Mouse (Mus musculus) kidney, embryonic 14.5 days (tissue): Measurements from ENCODE around the gene Fanci. TPM values are rescaled to one million over a fixed set of nuclear protein-coding genes. Genes with fewer than 3 reads are reported as not detected.

ENCODE experiments used
- ATAC-seq: fragments of 200-750 bp; cut with Nextera tagmentation; 2 replicates; pipeline ENCODE4 v1.8.0; 2017; ENCODE audit warnings: moderate number of reproducible peaks, mild to moderate bottlenecking, moderate TSS enrichment, moderate library complexity; ENCODE audit not compliant: low FRiP score, low TSS enrichment
- H3K27ac ChIP-seq: fragments of 300-500 bp; sonication (generic); 2 replicates; pipeline ENCODE4 v1.5.1; 2014; ENCODE audit warnings: low read depth, mild to moderate bottlenecking, low read length, moderate library complexity, mixed read lengths
- H3K27me3 ChIP-seq: fragments of 300-500 bp; sonication (generic); 2 replicates; pipeline ENCODE4 v1.6.1; 2014; ENCODE audit warnings: mild to moderate bottlenecking, low read length; ENCODE audit not compliant: control insufficient read depth, insufficient read depth
- H3K36me3 ChIP-seq: fragments of 300-500 bp; sonication (generic); 2 replicates; pipeline ENCODE4 v1.6.1; 2014; ENCODE audit warnings: low read length, mixed read lengths; ENCODE audit not compliant: control insufficient read depth, insufficient read depth
- H3K4me1 ChIP-seq: fragments of 300-500 bp; sonication (generic); 2 replicates; pipeline ENCODE4 v1.6.1; 2014; ENCODE audit warnings: low read length, mixed read lengths; ENCODE audit not compliant: control insufficient read depth, insufficient read depth
- H3K4me2 ChIP-seq: fragments of 300-500 bp; sonication (generic); replicated peaks from 2 replicates; pipeline ENCODE4 v1.6.1; 2014; ENCODE audit warnings: low read depth, mild to moderate bottlenecking, low read length
- H3K4me3 ChIP-seq: fragments of 300-500 bp; sonication (generic); 2 replicates; pipeline ENCODE4 v1.5.1; 2014; ENCODE audit warnings: mild to moderate bottlenecking, low read length
- H3K9ac ChIP-seq: fragments of 300-500 bp; sonication (generic); 2 replicates; pipeline ENCODE4 v1.6.1; 2014; ENCODE audit warnings: low read depth, mild to moderate bottlenecking, low read length, moderate library complexity
- H3K9me3 ChIP-seq: fragments of 300-500 bp; sonication (generic); 2 replicates; pipeline ENCODE4 v1.6.1; 2016; ENCODE audit warnings: low read length; ENCODE audit not compliant: control insufficient read depth
- WGBS: fragments of 180-500 bp; shearing (Covaris S2); extraction: QIAGEN DNeasy Blood & Tissue Kit; methylation state at CpG from one replicate; pipeline ENCODE4 v1.1.7; 2014; 5-methylcytosine and 5-hydroxymethylcytosine counted together
- polyA plus RNA-seq: library from polyadenylated mRNA; unstranded; fragments of >200 nt; fragmentation: Nextera tagmentation; extraction: Ambion mirVana; gene quantifications from 2 replicates; pipeline ENCODE4 v1.2.1, GENCODE M21; 2014

The Fanci gene
- polyA plus RNA-seq, 1 experiment from 2014 or later = 13.5 TPM

DNA sequence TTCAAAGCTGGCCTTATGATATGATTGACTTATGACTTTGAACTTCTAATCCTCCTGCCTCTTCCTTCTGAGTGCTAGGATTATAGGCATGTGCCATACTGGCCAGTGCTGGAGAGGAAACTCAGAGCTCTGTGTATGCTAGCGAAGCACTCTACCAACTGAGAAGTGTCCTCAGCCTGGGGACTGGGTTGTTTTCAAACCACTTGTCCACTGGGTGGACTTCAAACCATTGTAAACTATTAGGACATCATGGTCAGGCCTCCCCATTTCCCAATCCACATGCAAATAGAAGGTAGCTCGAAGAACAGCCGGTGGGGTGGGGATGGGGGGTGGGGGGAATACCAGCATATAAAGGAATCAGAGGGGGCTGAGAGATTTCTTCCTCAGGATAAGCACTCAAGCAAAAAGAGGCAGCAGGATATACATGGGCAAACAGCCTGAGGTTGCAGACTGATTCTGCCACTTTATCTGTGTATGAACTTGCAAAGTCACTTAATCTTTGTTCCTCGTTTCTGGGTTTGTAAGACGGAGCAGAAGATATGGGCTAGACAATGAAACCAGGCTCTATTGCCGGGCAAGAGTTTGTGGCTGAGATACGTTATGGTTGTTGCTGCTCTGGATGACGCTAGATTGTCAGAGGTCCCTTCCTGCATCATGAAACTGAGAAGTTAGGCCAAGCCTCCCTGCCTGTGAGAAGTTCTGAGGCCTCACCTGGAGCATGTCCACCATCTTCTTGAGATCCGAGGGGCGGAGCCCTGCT lies 15.0 kb upstream of the Fanci start:
- H3K36me3 ChIP-seq = no peaks in the 10 kb centered on the region
- H3K27me3 ChIP-seq = no peaks in the 10 kb centered on the region
- H3K4me2 ChIP-seq = no peak overlapping the region
- 0 out of 2 replicates have a peak, but pooled peaks cover 8% of the 10 kb centered on the region for H3K4me1 ChIP-seq
- no peaks in the 10 kb centered on the region for H3K9me3 ChIP-seq
- ATAC-seq = no peak
- no peak overlapping the region for H3K4me3 ChIP-seq
- H3K9ac ChIP-seq = no peak overlapping the region
- no peak overlapping the region for H3K27ac ChIP-seq
- WGBS = 85% methylated on average over 10 of the region's 10 CpGs

DNA sequence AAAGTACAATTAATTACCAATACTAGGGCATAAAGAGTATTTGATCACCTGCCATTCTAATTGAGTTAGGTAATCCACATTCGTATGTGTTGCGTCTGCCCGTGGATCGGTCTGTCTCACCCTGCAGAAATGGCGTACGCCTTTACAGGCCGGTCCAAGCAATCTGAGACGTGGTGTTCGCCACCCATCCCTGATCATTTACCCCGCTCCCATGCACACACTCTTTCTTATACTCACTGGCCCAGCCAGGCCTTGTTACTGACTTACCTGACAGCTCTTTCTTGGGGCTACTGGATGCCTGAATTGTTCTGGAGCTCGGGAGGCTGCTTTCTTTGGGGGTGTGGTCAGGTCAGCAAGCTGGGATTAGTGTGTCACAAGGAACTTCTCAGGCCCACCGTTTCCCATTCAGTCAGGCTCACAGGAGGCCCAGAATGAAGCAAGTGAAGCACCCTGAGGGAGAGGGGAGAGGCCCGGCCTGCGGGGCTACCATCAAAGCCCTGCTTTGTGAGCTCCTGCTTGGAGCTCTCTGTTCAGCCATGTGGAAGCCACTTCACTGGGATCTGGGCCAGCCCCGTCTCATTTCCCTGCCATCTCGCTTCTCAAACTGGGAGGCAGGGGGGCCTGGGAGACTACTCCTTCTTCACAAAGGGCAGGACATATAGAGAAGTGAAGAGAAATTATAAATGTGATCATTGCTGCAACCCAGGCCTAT lies 5.2 kb upstream of the Fanci start, which contains the start of gene Rlbp1:
Rlbp1 (minus strand) TSS at position 627 of the 712 bp plus-strand sequence.
- no peak within 1 kb of the TSS for H3K4me3 ChIP-seq
- 71% methylated on average over 16 of the region's 16 CpGs for WGBS
- no peaks in the 10 kb centered on the region for H3K36me3 ChIP-seq
- H3K27ac ChIP-seq = no peak within 1 kb of the TSS
- H3K4me2 ChIP-seq = no peak within 1 kb of the TSS
- H3K27me3 ChIP-seq = no peaks in the 10 kb centered on the region
- H3K9ac ChIP-seq = no peak within 1 kb of the TSS
- H3K4me1 ChIP-seq = peaks cover 3% of the 10 kb centered on the region; the same call in 1 of the 2 replicates
- no peak for ATAC-seq
- no peaks in the 10 kb centered on the region for H3K9me3 ChIP-seq

DNA sequence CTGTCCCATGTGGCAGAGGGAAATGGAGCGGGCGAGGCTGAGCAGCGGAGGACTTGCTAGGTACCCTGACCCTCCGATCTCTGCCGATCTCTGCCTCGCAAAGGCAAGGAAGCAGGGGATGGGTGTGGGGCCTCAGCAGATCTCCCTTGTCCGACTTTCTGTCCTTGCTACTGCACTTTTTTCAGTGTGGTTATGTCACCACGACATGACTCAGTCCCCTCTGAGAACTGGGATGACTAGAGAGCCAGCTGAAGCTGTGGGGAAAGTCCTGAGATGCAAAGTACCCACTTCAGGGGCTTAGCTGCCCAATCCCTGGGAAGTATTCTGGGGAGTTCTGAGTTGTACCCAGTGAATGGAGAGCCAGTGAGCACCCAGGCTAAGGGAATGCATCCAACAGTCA lies 4.6 kb upstream of the Fanci start:
- no peak overlapping the region for H3K27ac ChIP-seq
- no peak overlapping the region for H3K4me2 ChIP-seq
- no peaks in the 10 kb centered on the region for H3K36me3 ChIP-seq
- H3K4me1 ChIP-seq = peaks cover 3% of the 10 kb centered on the region; the same call in 1 of the 2 replicates
- 79% methylated on average over 8 of the region's 8 CpGs for WGBS
- H3K27me3 ChIP-seq = no peaks in the 10 kb centered on the region
- ATAC-seq = no peak
- H3K9ac ChIP-seq = no peak overlapping the region
- no peak overlapping the region for H3K4me3 ChIP-seq
- no peaks in the 10 kb centered on the region for H3K9me3 ChIP-seq

DNA sequence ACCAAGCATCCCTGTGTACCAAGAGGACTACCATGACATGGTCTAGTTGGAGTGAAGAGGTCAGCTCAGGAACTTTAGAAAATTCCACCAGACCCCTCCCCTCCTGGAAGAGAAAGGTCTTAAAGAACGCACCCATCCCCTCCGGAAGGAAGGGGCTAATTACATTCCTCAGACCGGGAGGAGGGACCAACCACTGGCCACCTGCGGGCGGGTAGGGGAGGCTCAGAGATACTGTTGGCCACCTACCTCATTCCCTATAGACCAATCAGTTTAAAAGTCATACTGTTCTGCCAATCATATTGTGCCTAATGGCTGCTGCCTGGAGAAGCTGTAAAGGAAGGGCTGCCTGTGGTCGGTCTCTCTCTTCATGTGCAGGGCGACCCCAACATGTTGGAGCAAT lies 3.7 kb upstream of the Fanci start:
- no peak overlapping the region for H3K4me3 ChIP-seq
- no peaks in the 10 kb centered on the region for H3K36me3 ChIP-seq
- no peaks in the 10 kb centered on the region for H3K9me3 ChIP-seq
- 37% methylated on average over 7 of the region's 7 CpGs for WGBS
- H3K4me2 ChIP-seq = no peak overlapping the region
- no peak for ATAC-seq
- H3K27ac ChIP-seq = no peak overlapping the region
- peaks cover 3% of the 10 kb centered on the region; the same call in 1 of the 2 replicates for H3K4me1 ChIP-seq
- H3K9ac ChIP-seq = no peak overlapping the region
- no peaks in the 10 kb centered on the region for H3K27me3 ChIP-seq

DNA sequence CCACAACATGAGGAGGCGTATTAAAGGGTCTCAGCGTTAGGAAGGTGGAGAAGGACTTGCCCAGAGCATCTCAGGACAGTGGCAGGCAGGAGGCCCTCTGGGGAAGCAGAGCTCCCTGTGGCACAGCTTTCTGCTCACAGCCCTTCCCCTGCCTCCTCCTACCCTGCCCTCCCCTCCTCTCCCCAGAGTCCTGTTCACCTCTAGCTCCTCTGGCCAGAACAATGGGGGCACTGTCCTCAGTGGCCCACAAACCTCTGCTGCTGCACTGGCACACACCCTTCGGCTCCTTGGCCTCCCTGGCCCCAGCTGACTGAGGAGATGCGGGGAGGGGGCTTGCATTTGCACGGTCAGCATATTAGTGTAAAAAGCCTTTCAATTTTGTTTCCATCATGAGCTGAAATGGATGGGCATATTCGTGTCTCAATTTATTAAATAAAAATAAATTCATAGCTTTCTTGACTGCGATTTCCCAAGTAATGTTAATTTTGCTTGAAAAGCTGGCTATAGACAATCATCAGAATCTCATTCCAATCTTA lies 3.0 kb upstream of the Fanci start:
- no peak for ATAC-seq
- no peaks in the 10 kb centered on the region for H3K36me3 ChIP-seq
- no peaks in the 10 kb centered on the region for H3K27me3 ChIP-seq
- peaks cover 3% of the 10 kb centered on the region; the same call in 1 of the 2 replicates for H3K4me1 ChIP-seq
- WGBS = 68% methylated on average over 7 of the region's 7 CpGs
- no peaks in the 10 kb centered on the region for H3K9me3 ChIP-seq
- H3K4me2 ChIP-seq = no peak overlapping the region
- H3K9ac ChIP-seq = no peak overlapping the region
- no peak overlapping the region for H3K27ac ChIP-seq
- no peak overlapping the region for H3K4me3 ChIP-seq

DNA sequence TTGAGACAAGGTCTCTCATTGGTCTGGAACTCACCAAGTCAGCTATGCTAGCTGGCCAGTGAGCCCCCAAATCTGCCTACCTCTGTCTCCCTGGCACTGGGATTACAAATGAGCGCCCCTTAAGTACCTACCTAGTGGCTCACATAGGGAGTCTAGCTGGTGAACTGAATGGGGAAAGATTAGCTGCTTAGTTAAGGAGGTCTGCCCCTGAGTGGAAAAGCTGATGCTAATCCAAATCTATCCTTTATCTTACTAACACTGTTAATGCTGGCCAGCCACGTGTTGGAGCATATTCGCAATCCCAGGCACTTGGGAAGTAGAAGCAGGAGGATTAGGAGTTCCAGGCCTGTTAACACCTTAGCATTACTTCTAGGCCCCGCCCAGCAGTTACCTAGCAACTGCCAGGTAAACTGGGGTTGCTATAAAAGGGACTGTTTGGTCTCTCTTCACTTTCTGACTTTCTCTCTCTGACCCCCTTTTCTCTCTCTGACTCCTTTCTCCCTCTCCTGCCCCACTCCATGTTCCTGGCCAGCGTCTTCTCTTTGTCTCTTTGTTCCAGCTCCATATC lies 1.5 kb upstream of the Fanci start:
- H3K9ac ChIP-seq = no peak overlapping the region
- no peak overlapping the region for H3K4me3 ChIP-seq
- H3K9me3 ChIP-seq = no peaks in the 10 kb centered on the region
- H3K27ac ChIP-seq = no peak overlapping the region
- H3K4me2 ChIP-seq = no peak overlapping the region
- WGBS = 72% methylated on average over 5 of the region's 5 CpGs
- H3K27me3 ChIP-seq = no peaks in the 10 kb centered on the region
- H3K4me1 ChIP-seq = peaks cover 3% of the 10 kb centered on the region; the same call in 1 of the 2 replicates
- H3K36me3 ChIP-seq = no peaks in the 10 kb centered on the region
- no peak for ATAC-seq

DNA sequence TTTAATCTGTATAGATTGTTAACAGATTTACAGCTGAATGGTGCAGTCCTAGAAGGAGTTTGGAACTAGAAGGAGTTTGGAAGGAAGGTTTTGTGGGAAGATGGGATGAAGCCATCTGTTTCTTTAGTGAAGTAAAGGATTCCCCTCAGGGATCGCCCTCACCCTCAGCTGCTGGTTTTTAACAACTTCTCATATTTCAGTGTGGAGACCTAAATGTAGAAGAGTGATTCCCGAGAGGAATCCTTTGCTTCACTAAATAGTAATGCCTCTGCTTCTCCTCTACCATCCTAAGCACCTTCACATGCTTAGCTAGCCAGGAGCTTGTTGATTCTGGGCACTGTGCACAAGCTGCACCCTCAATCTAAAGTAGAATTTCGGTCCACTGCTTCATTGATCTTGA lies 258 bp upstream of the Fanci start:
- H3K9me3 ChIP-seq = no peaks in the 10 kb centered on the region
- H3K27ac ChIP-seq = peak overlapping the region; percentile 82
- WGBS = 1% methylated on average over 3 of the region's 3 CpGs
- no peak; the same call in 1 of the 2 replicates for ATAC-seq
- no peaks in the 10 kb centered on the region for H3K36me3 ChIP-seq
- peak overlapping the region; percentile 72 for H3K4me3 ChIP-seq
- H3K4me1 ChIP-seq = peaks cover 3% of the 10 kb centered on the region; the same call in 1 of the 2 replicates
- peak overlapping the region; percentile 71 for H3K9ac ChIP-seq
- peak overlapping the region; percentile 96 for H3K4me2 ChIP-seq
- H3K27me3 ChIP-seq = no peaks in the 10 kb centered on the region

DNA sequence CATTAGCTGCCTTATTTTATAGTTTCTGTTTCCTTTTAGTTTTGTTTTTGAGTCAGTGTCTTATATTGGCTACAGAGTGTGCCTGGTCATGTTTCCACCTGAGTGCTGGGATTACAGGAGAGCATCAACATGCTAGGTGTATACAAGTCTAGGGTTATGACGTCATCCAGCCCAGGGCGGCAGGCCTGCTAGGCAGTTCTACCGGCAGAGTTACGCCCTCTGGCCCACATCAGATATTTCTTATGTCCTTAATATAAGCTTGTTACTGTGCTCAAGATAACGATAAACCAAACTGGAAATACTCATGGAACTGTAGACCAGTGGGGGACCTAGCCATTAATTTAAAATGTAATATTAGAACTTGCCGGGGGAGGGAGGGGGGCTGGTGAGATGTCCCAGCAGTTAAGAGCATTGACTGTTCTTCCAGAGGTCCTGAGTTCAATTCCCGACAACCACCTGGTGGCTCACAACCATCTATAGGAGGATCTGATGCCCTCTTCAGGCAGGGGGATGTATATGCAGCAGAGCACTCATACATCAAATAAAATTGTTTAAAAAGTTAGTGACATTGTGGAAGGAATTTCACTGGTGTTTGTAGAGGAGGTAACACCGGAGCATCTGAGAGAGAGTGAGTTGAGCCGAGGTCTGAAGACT lies 1.3 kb downstream of the Fanci start:
- Histone ChIP-seq H3K4me2 (peak overlapping the region; percentile 96), H3K36me3 (no peaks in the 10 kb centered on the region), H3K9ac (0 out of 2 replicates have a peak overlapping the region, but pooled peaks have one; percentile 71), H3K9me3 (no peaks in the 10 kb centered on the region), H3K4me1 (peaks cover 3% of the 10 kb centered on the region; the same call in 1 of the 2 replicates), H3K4me3 (peak overlapping the region; percentile 72), H3K27me3 (no peaks in the 10 kb centered on the region), H3K27ac (peak overlapping the region; percentile 82; the same call in 1 of the 2 replicates)
- WGBS = 59% methylated on average over 9 of the region's 9 CpGs
- ATAC-seq = peak; percentile 37
